Mouse (Mus musculus): ENCODE measurements around the gene Stxbp2. TPM values are rescaled to one million over a fixed set of nuclear protein-coding genes. Genes with fewer than 3 reads are reported as not detected.

The Stxbp2 gene
- polyA plus RNA-seq, 1 experiment from 2014 or later = 46.9 TPM

DNA sequence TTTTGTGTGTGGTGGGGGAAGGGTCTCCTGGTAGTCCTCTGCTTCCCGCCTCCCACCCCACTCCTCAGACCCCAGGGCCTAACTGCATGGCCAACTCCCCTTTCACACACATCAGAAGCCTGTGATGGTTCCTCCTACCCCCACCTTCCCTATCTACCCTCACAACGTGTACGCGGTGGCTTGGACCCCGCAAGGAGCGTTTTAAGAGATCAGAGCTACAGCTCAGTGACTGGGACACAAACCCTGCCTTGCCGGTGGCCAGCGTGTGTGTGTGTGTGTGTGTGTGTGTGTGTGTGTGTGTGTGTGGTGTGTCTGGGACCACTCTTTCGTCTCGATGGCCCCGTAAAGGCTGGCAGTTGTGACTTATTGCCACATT lies 42.5 kb upstream of the Stxbp2 start:
- peak overlapping the region; percentile 71 for H3K27ac ChIP-seq (ENCODE audit: low read depth)
- TF ChIP-seq EP300 (IDR thresholded peaks at IDR 0.05; ENCODE audit: low read depth) (no peak), CTCF (IDR thresholded peaks at IDR 0.05; ENCODE audit: low read depth) (no peak)

DNA sequence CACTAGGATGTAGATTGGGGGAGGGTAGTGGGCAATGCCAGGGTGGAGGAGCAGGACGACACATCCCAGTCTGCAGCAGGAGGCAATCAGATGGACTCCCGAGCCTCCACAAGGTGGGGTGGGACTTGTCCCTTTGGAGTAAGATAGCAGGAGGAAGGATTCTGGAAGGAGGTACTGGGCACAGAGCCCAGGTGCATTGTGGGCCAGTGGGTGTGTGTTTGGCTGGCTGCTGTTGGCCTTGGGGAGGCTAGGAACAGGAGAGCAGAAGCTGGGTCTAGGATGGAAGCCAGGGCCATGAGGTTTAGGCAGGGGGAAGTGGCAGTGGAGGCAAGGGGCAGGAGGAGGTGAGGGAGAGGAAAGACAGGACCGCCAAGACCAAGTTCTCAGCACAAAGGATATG lies 37.3 kb upstream of the Stxbp2 start:
- Histone ChIP-seq H3K36me3 (replicated peaks; ENCODE audit: insufficient read depth, low read length) (no peaks in the 10 kb centered on the region), H3K9ac (replicated peaks) (no peak overlapping the region), H3K9me3 (ENCODE audit: low read length) (no peaks in the 10 kb centered on the region), H3K4me1 (ENCODE audit: insufficient read depth) (0 out of 2 replicates have a peak, but pooled peaks cover 3% of the 10 kb centered on the region), H3K27ac (ENCODE audit: low read depth) (no peak overlapping the region), H3K27me3 (ENCODE audit: insufficient read depth, low read length) (no peaks in the 10 kb centered on the region), H3K4me3 (ENCODE audit: low read depth, low read length) (no peak overlapping the region), H3K4me2 (ENCODE audit: low read depth, low read length) (no peak overlapping the region)
- 54% methylated on average over 3 of the region's 3 CpGs for WGBS (ENCODE audit: insufficient replicate concordance)
- TF ChIP-seq EP300 (IDR thresholded peaks at IDR 0.05; ENCODE audit: low read depth) (no peak), CTCF (IDR thresholded peaks at IDR 0.05; ENCODE audit: low read depth) (no peak)
- ATAC-seq = no peak
- no peak for DNase-seq

More for the DNA sequence above, 42.5 kb upstream of the Stxbp2 start:
- Histone ChIP-seq H3K4me3 (ENCODE audit: low read depth, low read length) (peak overlapping the region; percentile 71), H3K27me3 (ENCODE audit: insufficient read depth, low read length) (peaks cover 10% of the 10 kb centered on the region; the same call in 1 of the 2 replicates), H3K9ac (replicated peaks) (peak overlapping the region; percentile 61), H3K4me2 (ENCODE audit: low read depth, low read length) (peak overlapping the region; percentile 83), H3K4me1 (ENCODE audit: insufficient read depth) (peaks cover 4% of the 10 kb centered on the region; the same call in 1 of the 2 replicates), H3K9me3 (ENCODE audit: low read length) (no peaks in the 10 kb centered on the region), H3K36me3 (replicated peaks; ENCODE audit: insufficient read depth, low read length) (no peaks in the 10 kb centered on the region)
- ATAC-seq (peak; percentile 30; the same call in 1 of the 2 replicates), DNase-seq (no peak)
- WGBS (ENCODE audit: insufficient replicate concordance) = 5% methylated on average over 11 of the region's 11 CpGs

DNA sequence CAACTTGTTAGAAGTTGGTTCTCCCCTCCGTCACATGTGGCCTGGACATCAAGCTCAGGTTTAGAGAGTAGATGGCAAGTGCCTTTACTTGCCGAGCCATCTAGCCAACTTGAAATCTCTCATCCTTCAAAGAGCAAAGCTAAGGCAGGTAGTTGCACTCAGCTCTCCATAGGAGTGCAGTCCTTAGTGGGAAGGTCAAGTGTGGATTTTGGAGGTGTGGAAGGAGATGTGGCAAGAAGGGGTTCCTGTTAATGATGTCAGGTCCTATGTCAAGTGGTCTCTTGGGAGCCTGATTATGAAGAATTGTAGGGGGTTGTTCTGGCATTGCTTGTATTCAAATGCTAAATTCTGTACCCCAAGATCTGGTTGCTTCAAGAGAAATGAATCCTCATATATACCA lies 36.3 kb upstream of the Stxbp2 start:
- H3K36me3 ChIP-seq (replicated peaks; ENCODE audit: insufficient read depth, low read length) = no peaks in the 10 kb centered on the region
- no peak overlapping the region for H3K9ac ChIP-seq (replicated peaks)
- no peaks in the 10 kb centered on the region for H3K27me3 ChIP-seq (ENCODE audit: insufficient read depth, low read length)
- ATAC-seq (no peak), DNase-seq (no peak)
- H3K9me3 ChIP-seq (ENCODE audit: low read length) = no peaks in the 10 kb centered on the region
- no peak overlapping the region for H3K4me3 ChIP-seq (ENCODE audit: low read depth, low read length)
- no peak overlapping the region for H3K27ac ChIP-seq (ENCODE audit: low read depth)
- 79% methylated on average over 2 of the region's 2 CpGs for WGBS (ENCODE audit: insufficient replicate concordance)
- H3K4me2 ChIP-seq (ENCODE audit: low read depth, low read length) = no peak overlapping the region
- 0 out of 2 replicates have a peak, but pooled peaks cover 3% of the 10 kb centered on the region for H3K4me1 ChIP-seq (ENCODE audit: insufficient read depth)
- no peak for TF ChIP-seq CTCF (IDR thresholded peaks at IDR 0.05; ENCODE audit: low read depth)
- TF ChIP-seq EP300 (IDR thresholded peaks at IDR 0.05; ENCODE audit: low read depth) = no peak

DNA sequence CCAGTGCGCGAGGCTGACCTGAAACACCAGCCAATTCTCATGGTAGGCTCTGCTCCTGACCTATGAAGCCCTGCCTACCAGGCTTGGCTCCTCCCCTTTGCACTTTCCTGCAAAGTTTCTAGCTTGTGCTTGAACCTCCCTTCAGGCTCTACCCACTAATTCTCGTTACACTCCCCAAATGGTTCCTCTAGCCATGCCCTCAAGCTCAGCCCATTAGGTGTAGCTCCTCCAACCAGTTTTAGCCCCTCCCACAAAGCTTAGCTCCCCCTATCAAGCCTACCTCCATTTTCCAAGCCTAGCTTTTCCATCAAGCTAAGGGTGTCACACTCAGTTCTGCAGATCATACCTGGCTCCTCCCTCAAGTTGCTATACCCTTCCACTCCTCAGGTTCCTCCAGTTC lies 32.7 kb upstream of the Stxbp2 start:
- ATAC-seq = no peak

DNA sequence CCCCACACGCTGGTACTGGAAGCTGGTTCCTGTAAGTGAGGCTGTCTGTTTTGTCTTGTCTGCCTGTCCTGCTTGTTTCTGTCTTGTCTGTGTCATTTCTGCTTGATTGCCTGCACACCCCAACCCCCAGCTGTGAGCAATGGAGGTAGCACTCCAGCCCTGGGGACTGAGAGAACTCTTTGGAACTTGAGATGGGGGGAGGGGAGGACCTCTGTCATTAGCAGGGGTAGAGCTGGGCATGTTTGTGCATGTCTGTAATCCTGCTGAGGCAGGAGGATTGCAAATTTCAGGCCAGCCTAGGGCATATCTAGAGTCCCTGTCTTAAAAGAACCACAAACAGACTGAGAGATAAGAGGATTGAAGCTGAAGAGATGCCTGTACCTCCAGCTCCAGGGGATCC lies 31.5 kb upstream of the Stxbp2 start:
- Histone ChIP-seq H3K27ac (ENCODE audit: low read depth) (no peak overlapping the region), H3K27me3 (ENCODE audit: insufficient read depth, low read length) (no peaks in the 10 kb centered on the region), H3K36me3 (replicated peaks; ENCODE audit: insufficient read depth, low read length) (0 out of 2 replicates have a peak, but pooled peaks cover 5% of the 10 kb centered on the region), H3K9me3 (ENCODE audit: low read length) (no peaks in the 10 kb centered on the region), H3K4me1 (ENCODE audit: insufficient read depth) (no peaks in the 10 kb centered on the region), H3K4me3 (ENCODE audit: low read depth, low read length) (no peak overlapping the region), H3K9ac (replicated peaks) (no peak overlapping the region), H3K4me2 (ENCODE audit: low read depth, low read length) (no peak overlapping the region)
- WGBS (ENCODE audit: insufficient replicate concordance) = 83% methylated on average over 1 of the region's 1 CpGs
- TF ChIP-seq EP300 (IDR thresholded peaks at IDR 0.05; ENCODE audit: low read depth) (no peak), CTCF (IDR thresholded peaks at IDR 0.05; ENCODE audit: low read depth) (no peak)
- DNase-seq = no peak
- no peak for ATAC-seq

More for the DNA sequence above, 32.7 kb upstream of the Stxbp2 start:
- WGBS (ENCODE audit: insufficient replicate concordance) = 65% methylated on average over 3 of the region's 3 CpGs
- no peak overlapping the region for H3K4me3 ChIP-seq (ENCODE audit: low read depth, low read length)
- no peak overlapping the region for H3K4me2 ChIP-seq (ENCODE audit: low read depth, low read length)
- no peak for TF ChIP-seq CTCF (IDR thresholded peaks at IDR 0.05; ENCODE audit: low read depth)
- TF ChIP-seq EP300 (IDR thresholded peaks at IDR 0.05; ENCODE audit: low read depth) = no peak
- 0 out of 2 replicates have a peak, but pooled peaks cover 3% of the 10 kb centered on the region for H3K4me1 ChIP-seq (ENCODE audit: insufficient read depth)
- no peak for DNase-seq
- H3K27ac ChIP-seq (ENCODE audit: low read depth) = no peak overlapping the region
- no peaks in the 10 kb centered on the region for H3K9me3 ChIP-seq (ENCODE audit: low read length)
- H3K27me3 ChIP-seq (ENCODE audit: insufficient read depth, low read length) = no peaks in the 10 kb centered on the region
- H3K9ac ChIP-seq (replicated peaks) = no peak overlapping the region
- H3K36me3 ChIP-seq (replicated peaks; ENCODE audit: insufficient read depth, low read length) = 0 out of 2 replicates have a peak, but pooled peaks cover 3% of the 10 kb centered on the region

DNA sequence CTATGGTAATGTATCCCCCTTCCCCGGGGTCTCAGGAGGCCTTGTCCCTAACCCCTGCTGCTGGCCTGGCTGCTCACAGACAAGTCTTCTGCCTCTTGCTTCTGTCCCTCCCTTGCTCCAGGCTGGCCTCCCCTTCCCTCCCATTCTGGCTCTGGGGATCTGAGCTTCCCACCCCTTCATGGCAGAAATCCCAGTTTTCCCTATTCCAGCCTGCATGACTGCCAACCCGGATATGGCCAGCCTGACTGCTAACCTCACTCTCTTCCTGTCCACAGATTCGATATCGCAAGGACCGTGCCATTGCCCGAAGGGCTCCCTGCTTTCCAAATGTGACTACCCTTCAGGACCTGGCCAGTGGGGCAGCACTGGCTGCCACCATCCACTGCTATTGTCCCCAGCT lies 30.4 kb upstream of the Stxbp2 start:
- Histone ChIP-seq H3K9me3 (ENCODE audit: low read length) (no peaks in the 10 kb centered on the region), H3K36me3 (replicated peaks; ENCODE audit: insufficient read depth, low read length) (0 out of 2 replicates have a peak, but pooled peaks cover 5% of the 10 kb centered on the region), H3K4me3 (ENCODE audit: low read depth, low read length) (no peak overlapping the region), H3K4me1 (ENCODE audit: insufficient read depth) (no peaks in the 10 kb centered on the region), H3K9ac (replicated peaks) (no peak overlapping the region), H3K27ac (ENCODE audit: low read depth) (no peak overlapping the region), H3K27me3 (ENCODE audit: insufficient read depth, low read length) (no peaks in the 10 kb centered on the region), H3K4me2 (ENCODE audit: low read depth, low read length) (no peak overlapping the region)
- no peak for ATAC-seq
- 70% methylated on average over 6 of the region's 6 CpGs for WGBS (ENCODE audit: insufficient replicate concordance)
- no peak for DNase-seq
- no peak for TF ChIP-seq EP300 (IDR thresholded peaks at IDR 0.05; ENCODE audit: low read depth)
- no peak for TF ChIP-seq CTCF (IDR thresholded peaks at IDR 0.05; ENCODE audit: low read depth)

All from liver, postnatal 0 days (tissue).